Mouse (Mus musculus) E14TG2a.4 (cell line): ENCODE results near the gene Pacsin1.

Source experiments
- CTCF ChIP-seq: conservative IDR thresholded peaks from 2 replicates; pipeline ENCODE4 v1.5.1; 2014; ENCODE audit warnings: low read length
- NANOG ChIP-seq: IDR thresholded peaks from 2 replicates; pipeline ENCODE4 v1.6.1; 2014; ENCODE audit warnings: borderline replicate concordance, low read length, mixed read lengths
- POU5F1 ChIP-seq: IDR thresholded peaks from 2 replicates; pipeline ENCODE4 v1.6.1; 2014; ENCODE audit warnings: low read length, borderline replicate concordance

DNA sequence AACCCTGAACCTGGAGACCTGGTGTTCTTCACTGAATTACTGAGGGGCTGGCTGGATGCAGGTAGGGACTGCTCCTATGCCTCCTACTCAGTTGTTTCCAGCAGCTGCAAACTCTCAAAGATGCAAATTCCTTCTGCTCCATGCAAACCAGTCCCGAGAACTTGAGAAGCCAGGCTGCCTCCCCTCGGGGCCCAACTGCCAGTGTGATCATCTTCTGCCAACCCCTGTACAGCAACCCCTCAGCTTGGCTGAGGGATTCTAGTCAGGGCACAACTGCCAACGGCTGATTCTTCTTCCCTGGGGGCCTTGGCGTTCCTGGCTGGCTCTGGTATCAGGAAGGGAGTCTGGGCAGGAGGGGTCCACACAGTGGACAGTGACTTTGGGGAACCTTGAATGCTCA lies 91.1 kb downstream of the Pacsin1 start:
- TF ChIP-seq CTCF (no peak), POU5F1 (no peak), NANOG (no peak)
